Mouse (Mus musculus) cerebellum, adult 2 months (tissue): ENCODE measurements around the gene Nxn. TPM values are rescaled to one million over a fixed set of nuclear protein-coding genes. Genes with fewer than 3 reads are reported as not detected.

Experiments used
- DNase-seq, 2 experiments: peaks; one replicate each; pipeline ENCODE4 v3.0.0; 2021
- H3K27ac ChIP-seq: fragments of 200-500 bp; 2 replicates; pipeline ENCODE4 v1.5.1; 2012; ENCODE audit warnings: low read length, control low read depth, inconsistent platforms; ENCODE audit not compliant: insufficient read depth
- H3K27me3 ChIP-seq: fragments of 200-500 bp; 2 replicates; pipeline ENCODE4 v1.6.1; 2012; ENCODE audit warnings: inconsistent platforms, mild to moderate bottlenecking, low read length, moderate library complexity; ENCODE audit not compliant: control insufficient read depth, insufficient read depth
- H3K4me1 ChIP-seq: fragments of 200-500 bp; 2 replicates; pipeline ENCODE4 v1.6.1; 2011; ENCODE audit warnings: low read length; ENCODE audit not compliant: control insufficient read depth, insufficient read depth
- H3K4me3 ChIP-seq: fragments of 200-500 bp; replicated peaks from 2 replicates; pipeline ENCODE3; 2011; ENCODE audit warnings: mild to moderate bottlenecking, low read depth, low read length, control low read depth; ENCODE audit not compliant: insufficient read depth
- CTCF ChIP-seq: fragments of 200-500 bp; IDR thresholded peaks from 2 replicates; pipeline ENCODE4 v1.5.1; 2011; ENCODE audit warnings: low read depth, mild to moderate bottlenecking, control low read depth, low read length, moderate library complexity, borderline replicate concordance; ENCODE audit not compliant: insufficient read depth
- POLR2A ChIP-seq: fragments of 200-500 bp; IDR thresholded peaks from 2 replicates; pipeline ENCODE4 v1.6.1; 2011; ENCODE audit warnings: low read length, control low read depth, borderline replicate concordance; ENCODE audit not compliant: insufficient read depth
- WGBS: fragments of 180-500 bp; shearing (Covaris S2); methylation state at CpG from one replicate; pipeline ENCODE4 v1.1.7; 2018; 5-methylcytosine and 5-hydroxymethylcytosine counted together
- polyA plus RNA-seq: library from polyadenylated mRNA; depleted of rRNA; stranded (reverse); fragments of >200 nt; gene quantifications from 2 replicates; pipeline ENCODE4 v1.2.3, GENCODE M21; 2012

Nxn gene
- polyA plus RNA-seq, 1 experiment = 24.3 TPM

DNA sequence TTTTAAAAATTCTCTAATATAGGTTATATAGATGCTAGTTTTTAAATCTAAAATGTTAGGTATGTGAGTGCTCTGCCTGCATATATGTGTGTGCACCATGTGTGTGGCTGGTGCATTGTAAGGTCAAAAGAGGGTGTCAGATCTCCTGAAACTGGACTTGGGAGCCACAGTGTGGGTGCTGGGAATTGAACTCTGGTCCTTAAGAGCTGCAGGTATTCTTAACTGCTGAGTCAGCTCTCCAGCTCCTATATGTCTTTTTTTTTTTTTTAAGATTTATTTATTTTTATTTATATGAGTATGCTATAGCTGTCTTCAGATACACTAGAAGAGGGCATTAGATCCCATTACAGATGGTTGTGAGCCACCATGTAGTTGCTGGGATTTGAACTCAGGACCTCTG lies 152.5 kb downstream of the Nxn start:
- Histone ChIP-seq H3K4me1 (peaks cover 4% of the 10 kb centered on the region; the same call in 1 of the 2 replicates), H3K4me3 (no peak overlapping the region), H3K27ac (no peak overlapping the region), H3K27me3 (no peaks in the 10 kb centered on the region)
- no peak for TF ChIP-seq POLR2A
- TF ChIP-seq CTCF = no peak
- no peak for DNase-seq

DNA sequence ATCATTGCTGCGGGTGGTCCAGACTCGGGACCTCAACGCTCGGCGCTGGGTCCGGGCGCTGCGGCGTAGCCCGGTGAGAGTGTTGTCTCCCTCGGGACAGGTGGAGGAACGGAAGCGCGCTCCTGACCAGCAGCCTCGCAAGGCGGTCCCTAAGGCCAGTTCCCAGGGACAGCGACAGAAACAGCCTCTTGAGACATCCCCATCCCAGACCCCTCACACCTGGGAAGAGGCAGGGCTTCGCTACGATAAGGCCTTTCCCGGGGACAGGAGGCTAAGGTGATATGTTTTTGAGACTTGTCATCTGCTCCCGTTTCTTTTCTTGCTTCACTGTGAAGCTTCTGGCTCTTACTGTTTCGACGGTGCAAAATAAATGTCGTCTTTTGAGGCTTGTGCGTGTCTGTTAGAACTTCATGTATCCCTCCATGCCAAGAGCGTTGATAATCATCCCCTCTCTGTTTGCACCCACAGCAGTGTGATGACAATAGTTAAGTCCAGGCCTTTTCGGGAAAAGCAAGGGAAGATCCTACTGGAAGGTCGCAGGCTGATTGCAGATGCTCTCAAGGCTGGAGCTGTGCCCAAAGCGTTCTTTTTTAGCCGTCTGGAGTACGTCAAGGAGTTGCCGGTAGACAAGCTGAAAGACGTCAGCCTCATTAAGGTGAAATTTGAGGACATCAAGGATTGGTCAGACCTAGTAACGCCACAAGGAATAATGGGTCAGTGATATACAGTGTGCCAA lies 155.0 kb downstream of the Nxn start:
- under 1% methylated on average over 34 of the region's 34 CpGs for WGBS
- DNase-seq = peak in 1 of 2 experiments; percentile 38
- no peak for TF ChIP-seq POLR2A
- no peak for TF ChIP-seq CTCF
- Histone ChIP-seq H3K27ac (peak overlapping the region; percentile 48; the same call in 1 of the 2 replicates), H3K4me1 (peaks cover 4% of the 10 kb centered on the region; the same call in 1 of the 2 replicates), H3K27me3 (no peaks in the 10 kb centered on the region), H3K4me3 (peak overlapping the region; percentile 78)

DNA sequence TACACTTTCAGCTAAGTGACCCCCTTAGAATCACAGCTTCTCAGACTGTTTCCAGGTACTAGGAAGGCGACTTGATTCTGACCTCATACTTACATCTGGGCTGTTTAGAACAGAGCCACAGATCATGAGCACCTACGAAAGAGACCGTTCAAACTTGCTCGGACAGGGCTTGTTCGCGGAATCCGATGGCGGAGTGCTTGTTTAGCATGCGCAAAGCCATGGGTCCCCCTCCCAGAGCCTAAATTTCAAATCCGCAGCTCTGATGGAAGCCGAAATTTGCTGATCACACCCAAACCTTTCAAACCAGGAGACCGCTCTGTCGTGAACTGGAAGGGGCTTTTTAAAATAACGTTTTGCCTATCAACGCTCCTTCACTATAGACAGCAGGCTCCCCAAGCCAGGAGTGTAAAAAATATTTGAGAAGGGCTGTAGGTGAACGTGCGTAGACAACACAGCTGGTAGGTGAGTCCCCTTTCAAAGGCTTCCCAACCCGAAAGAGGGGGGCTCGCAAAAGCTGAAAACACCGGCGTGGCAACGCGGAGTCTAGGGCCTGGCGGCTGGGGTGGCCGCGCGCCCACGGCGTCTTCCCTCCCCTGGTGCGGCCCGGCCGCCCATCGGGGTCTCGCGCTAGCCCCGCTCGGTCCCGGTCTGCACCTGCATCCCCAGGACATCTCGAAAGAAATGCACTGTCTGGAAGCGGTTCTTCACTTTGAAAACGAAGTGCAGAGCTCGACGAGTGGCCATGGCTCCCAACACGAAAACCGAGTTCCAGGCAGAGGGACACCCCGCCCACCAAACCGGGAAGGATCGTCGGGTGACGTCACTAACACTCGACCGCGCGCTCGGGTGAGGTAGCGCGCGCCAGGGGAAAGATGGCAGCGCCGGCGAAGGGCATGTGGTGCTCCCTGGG lies 155.8 kb downstream of the Nxn start, which contains the start of the genes Mrm3 and Glod4:
TSS of gene Mrm3 (plus strand) at position 815 of the 910 bp plus-strand sequence.
TSS of gene Glod4 (minus strand) at position 825 of the 910 bp plus-strand sequence.
- DNase-seq = peak; percentile 91 to 95
- TF ChIP-seq POLR2A = peak; percentile 90
- TF ChIP-seq CTCF = no peak
- H3K27me3 ChIP-seq = no peaks in the 10 kb centered on the region
- H3K4me3 ChIP-seq = peak within 1 kb of the TSS; percentile 78
- under 1% methylated on average over 61 of the region's 61 CpGs for WGBS
- H3K4me1 ChIP-seq = peaks cover 4% of the 10 kb centered on the region; the same call in 1 of the 2 replicates
- peak within 1 kb of the TSS; percentile 48; the same call in 1 of the 2 replicates for H3K27ac ChIP-seq

DNA sequence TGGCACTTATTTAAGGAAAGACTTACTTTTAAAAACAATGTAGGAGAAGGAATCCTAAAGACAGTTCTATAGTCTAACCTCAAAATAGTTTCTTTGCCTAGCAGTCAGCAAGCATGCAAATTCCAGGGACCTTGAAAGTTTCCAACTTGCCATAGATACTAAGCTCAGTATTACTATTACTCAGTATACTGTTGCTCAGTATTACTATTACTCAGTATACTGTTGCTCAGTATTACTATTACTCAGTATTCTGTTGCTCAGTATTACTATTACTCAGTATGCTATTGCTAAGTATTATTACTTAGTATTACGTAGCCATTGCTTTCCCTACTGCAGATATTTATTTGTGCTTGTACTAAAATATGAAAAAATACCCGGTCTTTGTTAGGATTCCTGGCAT lies 159.2 kb downstream of the Nxn start:
- WGBS = 96% methylated on average over 2 of the region's 2 CpGs
- no peak for DNase-seq
- Histone ChIP-seq H3K27ac (no peak overlapping the region), H3K4me1 (peaks cover 4% of the 10 kb centered on the region; the same call in 1 of the 2 replicates), H3K27me3 (no peaks in the 10 kb centered on the region), H3K4me3 (no peak overlapping the region)
- TF ChIP-seq POLR2A (no peak), CTCF (no peak)

DNA sequence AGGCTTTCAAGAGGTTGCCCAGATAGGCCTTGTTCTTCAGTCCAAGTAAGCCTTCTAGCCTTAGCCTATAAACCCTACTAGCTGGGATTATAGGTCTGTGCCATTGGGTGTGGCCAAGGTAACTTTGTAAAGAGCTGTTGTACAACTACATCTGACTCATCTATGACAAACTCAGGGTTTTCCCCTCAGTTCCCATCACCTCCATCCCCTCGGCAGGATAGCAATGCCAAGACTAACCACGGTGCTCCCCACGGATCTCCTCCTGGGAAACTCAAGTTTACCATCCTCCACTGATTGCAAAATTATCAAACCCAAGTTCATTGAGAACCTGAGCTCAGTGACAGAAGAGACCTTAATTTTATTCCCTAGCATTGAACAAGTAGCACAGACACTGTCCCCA lies 162.8 kb downstream of the Nxn start:
- H3K4me3 ChIP-seq = no peak overlapping the region
- H3K4me1 ChIP-seq = no peaks in the 10 kb centered on the region
- H3K27ac ChIP-seq = no peak overlapping the region
- H3K27me3 ChIP-seq = no peaks in the 10 kb centered on the region
- no peak for DNase-seq
- no peak for TF ChIP-seq CTCF
- no peak for TF ChIP-seq POLR2A
- WGBS = 96% methylated on average over 3 of the region's 3 CpGs

DNA sequence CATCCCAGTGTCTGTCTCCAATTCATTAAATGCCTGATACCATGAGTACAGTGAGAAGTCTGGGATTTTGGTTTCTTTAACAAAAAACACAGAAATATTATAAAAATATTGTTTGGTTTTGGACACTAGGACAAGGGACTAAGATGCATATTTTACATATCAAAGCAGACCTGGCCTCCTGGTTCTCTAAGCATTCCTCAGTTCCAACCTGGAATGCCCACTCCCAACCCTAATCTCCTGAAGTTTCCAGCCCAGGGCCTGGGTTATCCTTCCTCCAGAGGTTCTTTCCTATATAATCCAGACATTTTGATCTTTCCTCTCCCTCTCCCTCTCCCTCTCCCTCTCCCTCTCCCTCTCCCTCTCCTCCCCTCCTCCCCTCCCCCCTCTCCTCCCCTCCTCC lies 173.9 kb downstream of the Nxn start:
- no peak overlapping the region for H3K4me3 ChIP-seq
- TF ChIP-seq CTCF = no peak
- TF ChIP-seq POLR2A = no peak
- DNase-seq = no peak
- no peak overlapping the region for H3K27ac ChIP-seq
- no peaks in the 10 kb centered on the region for H3K4me1 ChIP-seq
- H3K27me3 ChIP-seq = no peaks in the 10 kb centered on the region

DNA sequence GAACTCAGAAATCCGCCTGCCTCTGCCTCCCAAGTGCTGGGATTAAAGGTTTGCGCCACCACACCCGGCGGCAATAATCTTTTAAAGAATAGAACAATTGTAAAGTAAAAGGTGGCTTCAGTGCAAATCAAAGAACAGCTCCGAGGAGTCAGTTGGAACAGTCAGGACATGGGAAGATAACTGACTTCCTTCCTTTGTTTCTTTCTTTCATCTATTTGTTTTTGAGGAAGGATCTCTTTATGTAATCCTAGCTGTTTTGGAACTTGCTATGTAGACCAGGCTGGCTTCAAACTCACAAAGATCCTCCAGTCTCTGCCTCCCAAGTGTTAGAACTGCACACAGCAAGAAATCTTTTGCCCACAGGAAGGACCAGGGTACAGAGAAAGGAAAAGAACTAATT lies 174.3 kb downstream of the Nxn start:
- Histone ChIP-seq H3K27me3 (no peaks in the 10 kb centered on the region), H3K4me3 (no peak overlapping the region), H3K27ac (no peak overlapping the region), H3K4me1 (no peaks in the 10 kb centered on the region)
- no peak for TF ChIP-seq POLR2A
- TF ChIP-seq CTCF = no peak
- DNase-seq = no peak
- WGBS = 98% methylated on average over 5 of the region's 5 CpGs

DNA sequence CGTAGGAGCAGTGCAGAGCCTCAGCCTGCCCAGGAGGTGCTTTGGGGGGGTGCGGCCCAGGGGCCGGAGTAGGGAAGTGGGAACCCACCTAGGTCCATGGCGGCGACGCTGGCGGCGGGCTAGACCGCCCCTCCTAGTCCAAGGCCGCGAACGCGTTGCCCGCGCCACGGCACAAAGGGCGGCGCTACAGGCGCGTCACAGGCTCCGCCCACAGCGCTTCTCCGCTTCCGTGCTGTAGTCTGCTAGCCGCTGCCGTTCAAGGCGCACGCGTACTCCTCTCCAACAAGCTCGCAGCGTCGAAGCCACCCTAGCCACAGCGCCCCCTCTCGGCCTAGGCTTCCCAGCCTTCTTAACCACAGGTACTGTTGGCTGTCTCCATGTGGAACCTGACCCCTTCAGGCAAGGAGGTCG lies 181.5 kb downstream of the Nxn start, which contains the start of the genes Dbil5 and Gemin4:
TSS of gene Dbil5 (plus strand) at position 219 of the 411 bp plus-strand sequence.
TSS of gene Gemin4 (minus strand) at position 275 of the 411 bp plus-strand sequence.
- TF ChIP-seq POLR2A (peak; percentile 84), CTCF (peak; percentile 95)
- Histone ChIP-seq H3K4me3 (peak within 1 kb of the TSS; percentile 72), H3K4me1 (0 out of 2 replicates have a peak, but pooled peaks cover 4% of the 10 kb centered on the region), H3K27ac (peak within 1 kb of the TSS; percentile 32), H3K27me3 (no peaks in the 10 kb centered on the region)
- under 1% methylated on average over 35 of the region's 35 CpGs for WGBS
- DNase-seq = peak; percentile 96 to 97
